Mouse (Mus musculus) heart, adult 18-20 months (tissue): Measurements from ENCODE around the gene Smg6. TPM values are rescaled to one million over a fixed set of nuclear protein-coding genes. Genes with fewer than 3 reads are reported as not detected.

ENCODE experiments used
- DNase-seq, 2 experiments: peaks; one replicate each; pipeline ENCODE4 v3.0.0; 2021 to 2022; ENCODE audit warnings: mixed read lengths in 1 of 2
- total RNA-seq, 2 experiments: library from RNA; stranded (reverse); gene quantifications; 2 replicates each; pipeline ENCODE4 v1.2.3; 2021

Smg6 gene
- total RNA-seq, 2 experiments from 2014 or later = 17.1 to 20.5 TPM

GRCm38 (mm10) chr11:74927236-74927725 lies 1.7 kb downstream of the Smg6 start:
- no peak for DNase-seq

GRCm38 (mm10) chr11:74929111-74929510 lies 3.5 kb downstream of the Smg6 start:
- no peak for DNase-seq

- no peak for DNase-seq
Observed at GRCm38 (mm10) chr11:74930391-74930790, 4.8 kb downstream of the Smg6 start.

- peak; percentile 22 to 57 for DNase-seq
Observed at GRCm38 (mm10) chr11:74946348-74946747, 20.7 kb downstream of the Smg6 start.

- no peak for DNase-seq
Observed at GRCm38 (mm10) chr11:74954901-74955300, 29.3 kb downstream of the Smg6 start.

- no peak for DNase-seq
Observed at GRCm38 (mm10) chr11:74956006-74956405, 30.4 kb downstream of the Smg6 start.

GRCm38 (mm10) chr11:74957600-74957999 lies 32.0 kb downstream of the Smg6 start:
- no peak for DNase-seq

- no peak for DNase-seq
Observed at GRCm38 (mm10) chr11:74959501-74959900, 33.9 kb downstream of the Smg6 start.

GRCm38 (mm10) chr11:74960031-74960551 lies 34.5 kb downstream of the Smg6 start:
- DNase-seq = no peak

GRCm38 (mm10) chr11:74961953-74962352 lies 36.3 kb downstream of the Smg6 start:
- no peak for DNase-seq

- DNase-seq = peak; percentile 48 to 55
Observed at GRCm38 (mm10) chr11:74962846-74963407, 37.3 kb downstream of the Smg6 start.

GRCm38 (mm10) chr11:74965516-74965915 lies 39.9 kb downstream of the Smg6 start:
- no peak for DNase-seq

- DNase-seq = no peak
Observed at GRCm38 (mm10) chr11:74973290-74974157, 47.9 kb downstream of the Smg6 start.

- DNase-seq = no peak
Observed at GRCm38 (mm10) chr11:74974615-74975014, 49.0 kb downstream of the Smg6 start.

GRCm38 (mm10) chr11:74976835-74977687 lies 51.4 kb downstream of the Smg6 start:
- DNase-seq = no peak

- DNase-seq = peak; percentile 83 to 93
Observed at GRCm38 (mm10) chr11:74981464-74981863, 55.8 kb downstream of the Smg6 start.

GRCm38 (mm10) chr11:74982241-74982640 lies 56.6 kb downstream of the Smg6 start:
- DNase-seq = no peak

- DNase-seq = peak; percentile 53 to 65
Observed at GRCm38 (mm10) chr11:74988162-74988561, 62.5 kb downstream of the Smg6 start.

- peak; percentile 76 to 79 for DNase-seq
Observed at GRCm38 (mm10) chr11:74989047-74989446, 63.4 kb downstream of the Smg6 start.

- peak; percentile 64 to 65 for DNase-seq
Observed at GRCm38 (mm10) chr11:74990501-74990900, 64.9 kb downstream of the Smg6 start.

GRCm38 (mm10) chr11:74991290-74991689 lies 65.7 kb downstream of the Smg6 start:
- DNase-seq = no peak

- DNase-seq = peak in 1 of 2 experiments; percentile 25
Observed at GRCm38 (mm10) chr11:74992427-74992987, 66.9 kb downstream of the Smg6 start.
